Mouse (Mus musculus) forebrain, embryonic 10.5 days (tissue): Measurements from ENCODE around the gene 9130204L05Rik. TPM values are rescaled to one million over a fixed set of nuclear protein-coding genes. Genes with fewer than 3 reads are reported as not detected.

Experiments
- DNase-seq: peaks from one replicate; pipeline ENCODE4 v3.0.0-alpha.2; 2017; ENCODE audit warnings: low spot score; ENCODE audit errors: extremely low spot score
- H3K27ac ChIP-seq: fragments of 300-500 bp; sonication (generic); 2 replicates; pipeline ENCODE4 v1.5.1; 2016; ENCODE audit warnings: mild to moderate bottlenecking
- H3K27me3 ChIP-seq: fragments of 300-500 bp; sonication (generic); 2 replicates; pipeline ENCODE4 v1.6.1; 2016; ENCODE audit warnings: mild to moderate bottlenecking; ENCODE audit not compliant: poor library complexity, severe bottlenecking
- H3K36me3 ChIP-seq: fragments of 300-500 bp; sonication (generic); replicated peaks from 2 replicates; pipeline ENCODE4 v1.6.1; 2016; ENCODE audit warnings: mild to moderate bottlenecking, moderate library complexity
- H3K4me1 ChIP-seq: fragments of 300-500 bp; sonication (generic); 2 replicates; pipeline ENCODE4 v1.6.1; 2016
- H3K4me3 ChIP-seq: fragments of 300-500 bp; sonication (generic); 2 replicates; pipeline ENCODE4 v1.5.1; 2016; ENCODE audit warnings: mild to moderate bottlenecking, moderate library complexity
- H3K9me3 ChIP-seq: fragments of 300-500 bp; sonication (generic); 2 replicates; pipeline ENCODE4 v1.6.1; 2016; ENCODE audit warnings: mild to moderate bottlenecking, moderate library complexity
- WGBS: fragments of 180-500 bp; shearing (Covaris S2); methylation state at CpG from one replicate; pipeline ENCODE4 v1.1.7; 2016; 5-methylcytosine and 5-hydroxymethylcytosine counted together
- polyA plus RNA-seq: library from polyadenylated mRNA; unstranded; fragments of >200 nt; fragmentation: Nextera tagmentation; extraction: Ambion mirVana; gene quantifications from 2 replicates; pipeline ENCODE4 v1.2.1, GENCODE M21; 2016

Gene 9130204L05Rik
- polyA plus RNA-seq, result not detected in 2 replicates

DNA sequence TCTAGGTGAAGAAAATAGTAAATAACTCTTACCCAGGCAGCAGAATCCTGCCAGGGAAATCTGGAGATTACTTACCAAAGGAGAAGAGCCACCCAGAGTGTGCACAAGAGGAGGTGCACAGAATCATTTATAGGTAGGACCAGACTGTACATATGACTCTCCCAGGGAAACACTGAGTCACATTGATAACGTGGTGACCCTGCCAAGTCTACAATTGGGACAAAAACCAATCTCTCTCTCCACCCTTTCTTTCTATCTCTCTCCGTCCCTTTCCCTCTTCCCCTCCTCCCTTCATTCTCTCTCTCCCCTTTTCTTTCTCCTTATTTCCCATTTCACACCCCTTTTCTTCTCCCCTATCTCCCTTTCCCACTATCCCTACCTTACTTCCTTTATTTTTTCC, at the start of gene 9130204L05Rik:
9130204L05Rik (minus strand) TSS at position 101 of the 400 bp plus-strand sequence.
- no peaks in the 10 kb centered on the region for H3K4me1 ChIP-seq
- H3K9me3 ChIP-seq, result peaks cover 32% of the 10 kb centered on the region
- no peak within 1 kb of the TSS for H3K27ac ChIP-seq
- DNase-seq, result no peak
- H3K27me3 ChIP-seq, result no peaks in the 10 kb centered on the region
- WGBS, result 76% methylated on average over 2 of the region's 2 CpGs
- H3K4me3 ChIP-seq, result no peak within 1 kb of the TSS
- H3K36me3 ChIP-seq, result no peaks in the 10 kb centered on the region

DNA sequence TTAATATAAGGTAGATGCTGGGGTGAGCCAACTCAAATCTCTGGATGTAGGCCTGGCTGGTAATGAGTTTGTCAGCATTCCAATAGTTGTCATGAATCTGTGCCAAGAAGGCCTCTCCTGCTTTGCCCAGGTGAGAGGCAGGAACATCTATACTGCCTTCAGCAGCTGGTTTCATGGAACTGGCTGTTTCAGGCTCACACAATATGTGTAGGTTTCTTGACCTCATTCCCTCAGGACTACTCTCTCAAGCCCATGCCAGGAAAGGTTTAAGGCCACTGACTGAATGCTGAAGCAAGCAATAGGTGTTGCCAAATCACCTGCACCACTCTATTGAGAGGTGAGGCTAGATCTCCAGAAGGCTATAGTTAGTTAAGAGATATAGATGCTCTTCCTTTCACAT, 18.1 kb upstream of the 9130204L05Rik start:
- H3K9me3 ChIP-seq, result peaks cover 15% of the 10 kb centered on the region; the same call in 1 of the 2 replicates
- H3K4me3 ChIP-seq, result no peak overlapping the region
- no peaks in the 10 kb centered on the region for H3K36me3 ChIP-seq
- no peak overlapping the region for H3K27ac ChIP-seq
- H3K27me3 ChIP-seq, result no peaks in the 10 kb centered on the region
- no peaks in the 10 kb centered on the region for H3K4me1 ChIP-seq
- DNase-seq, result no peak

DNA sequence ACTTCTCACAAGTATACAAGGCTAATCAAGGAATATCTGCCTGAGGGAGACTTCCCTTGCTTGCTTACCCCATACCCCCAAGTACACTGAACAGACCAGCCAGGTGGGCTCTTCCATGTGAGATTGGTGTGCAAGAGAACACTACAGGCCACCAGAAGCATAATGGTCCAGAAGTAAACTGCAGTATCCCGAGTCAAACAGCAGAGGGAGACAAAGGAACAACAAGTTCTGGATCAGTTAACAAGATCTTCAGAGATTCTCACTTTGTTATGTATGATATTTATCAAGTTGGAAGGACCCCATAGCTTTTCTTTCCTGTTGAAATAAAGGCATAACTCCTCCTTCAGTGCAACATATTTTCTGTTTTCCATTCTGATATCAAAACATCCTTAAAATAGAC, 31.4 kb downstream of the 9130204L05Rik start:
- peaks cover 25% of the 10 kb centered on the region; the same call in 1 of the 2 replicates for H3K9me3 ChIP-seq
- no peak overlapping the region for H3K27ac ChIP-seq
- WGBS, result 8% methylated on average over 1 of the region's 1 CpGs
- H3K27me3 ChIP-seq, result no peaks in the 10 kb centered on the region
- H3K4me3 ChIP-seq, result no peak overlapping the region
- H3K4me1 ChIP-seq, result no peaks in the 10 kb centered on the region
- DNase-seq, result no peak
- no peaks in the 10 kb centered on the region for H3K36me3 ChIP-seq

DNA sequence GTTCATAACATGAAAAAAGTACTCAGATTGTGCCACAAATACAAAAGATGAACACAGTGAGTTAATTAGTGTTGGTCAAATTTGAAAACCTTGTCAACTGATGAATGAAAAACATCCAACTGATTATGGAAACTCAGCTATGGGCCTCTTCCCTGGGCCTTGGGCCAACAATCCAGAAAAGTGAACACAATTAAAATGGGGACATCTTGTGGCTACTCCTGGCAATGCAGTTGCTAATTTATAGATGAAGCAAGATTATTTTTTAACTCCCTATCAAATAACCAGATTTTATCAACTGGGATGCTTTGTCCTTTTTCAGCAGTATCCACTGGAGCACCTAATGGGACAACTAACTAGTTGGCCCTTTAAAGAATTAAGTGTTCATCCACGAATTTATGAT, 37.9 kb downstream of the 9130204L05Rik start:
- WGBS, result 19% methylated on average over 1 of the region's 1 CpGs
- Histone ChIP-seq H3K27ac (no peak overlapping the region), H3K9me3 (peaks cover 16% of the 10 kb centered on the region; the same call in 1 of the 2 replicates), H3K36me3 (no peaks in the 10 kb centered on the region), H3K27me3 (no peaks in the 10 kb centered on the region), H3K4me3 (no peak overlapping the region), H3K4me1 (no peaks in the 10 kb centered on the region)
- no peak for DNase-seq
